Mouse (Mus musculus) small intestine, adult 2 months (tissue): ENCODE measurements around the gene H2-Eb2. TPM values are rescaled to one million over a fixed set of nuclear protein-coding genes. Genes with fewer than 3 reads are reported as not detected.
A peak's percentile ranks its signal among the peaks of the same experiment; 100 is the strongest.

Source experiments
- H3K27ac ChIP-seq: fragments of 200-500 bp; 2 replicates; pipeline ENCODE4 v1.5.1; 2012; ENCODE audit warnings: low read depth, low read length, control low read depth, inconsistent platforms; ENCODE audit not compliant: insufficient read depth
- H3K27me3 ChIP-seq: fragments of 200-500 bp; 2 replicates; pipeline ENCODE4 v1.6.1; 2012; ENCODE audit warnings: mild to moderate bottlenecking, moderate library complexity, low read length, inconsistent platforms; ENCODE audit not compliant: control insufficient read depth, insufficient read depth
- H3K36me3 ChIP-seq: fragments of 200-500 bp; 2 replicates; pipeline ENCODE4 v1.6.1; 2012; ENCODE audit warnings: mild to moderate bottlenecking, low read length, control low read depth, inconsistent platforms; ENCODE audit not compliant: control insufficient read depth, insufficient read depth
- H3K4me1 ChIP-seq: fragments of 200-500 bp; 2 replicates; pipeline ENCODE4 v1.6.1; 2012; ENCODE audit warnings: low read length, inconsistent platforms, mixed read lengths; ENCODE audit not compliant: control insufficient read depth, insufficient read depth, insufficient read length
- H3K4me3 ChIP-seq: fragments of 200-500 bp; 2 replicates; pipeline ENCODE4 v1.5.1; 2012; ENCODE audit warnings: low read depth, mild to moderate bottlenecking, control low read depth, inconsistent platforms, low read length, moderate library complexity
- CTCF ChIP-seq: fragments of 200-500 bp; IDR thresholded peaks from 2 replicates; pipeline ENCODE4 v1.5.1; 2012; ENCODE audit warnings: low read depth, mild to moderate bottlenecking, control low read depth, inconsistent platforms, low read length, moderate library complexity, mixed read lengths; ENCODE audit not compliant: insufficient replicate concordance, insufficient read length; ENCODE audit errors: extremely low read depth
- POLR2A ChIP-seq: fragments of 200-500 bp; IDR thresholded peaks from 2 replicates; pipeline ENCODE4 v1.6.1; 2012; ENCODE audit warnings: low read depth, mild to moderate bottlenecking, control low read depth, inconsistent platforms, low read length, moderate library complexity
- WGBS: fragments of 180-500 bp; shearing (Covaris S2); methylation state at CpG from one replicate; pipeline ENCODE4 v1.1.7; 2018; 5-methylcytosine and 5-hydroxymethylcytosine counted together
- polyA plus RNA-seq: library from polyadenylated mRNA; depleted of rRNA; stranded (reverse); fragments of >200 nt; gene quantifications from 2 replicates; pipeline ENCODE4 v1.2.3, GENCODE M21; 2012

Gene H2-Eb2
- polyA plus RNA-seq, 1 experiment = 1.2 TPM

DNA sequence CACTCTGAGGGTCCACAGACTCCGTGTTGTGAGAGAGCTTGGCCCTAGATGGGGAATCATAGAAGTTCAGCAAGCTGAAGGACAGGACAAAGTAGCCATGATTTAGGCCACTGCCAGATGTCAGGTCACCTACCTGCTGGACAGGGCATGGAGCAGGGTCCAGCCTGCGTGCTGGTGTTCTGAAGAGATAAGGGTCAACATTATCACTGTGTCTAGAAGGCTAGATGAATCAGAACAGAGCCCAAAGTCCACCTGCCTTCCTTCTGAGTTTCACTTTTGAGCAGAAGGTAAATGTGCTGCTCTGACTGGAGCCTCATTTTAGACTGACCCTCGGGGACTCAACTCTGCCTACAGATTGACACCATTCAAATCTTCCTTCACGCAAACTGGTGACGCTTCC, 29.1 kb downstream of the H2-Eb2 start, which contains the start of gene Btnl2:
TSS of gene Btnl2 (plus strand) at position 284 of the 400 bp plus-strand sequence.
- H3K27ac ChIP-seq = peak within 1 kb of the TSS; percentile 96

DNA sequence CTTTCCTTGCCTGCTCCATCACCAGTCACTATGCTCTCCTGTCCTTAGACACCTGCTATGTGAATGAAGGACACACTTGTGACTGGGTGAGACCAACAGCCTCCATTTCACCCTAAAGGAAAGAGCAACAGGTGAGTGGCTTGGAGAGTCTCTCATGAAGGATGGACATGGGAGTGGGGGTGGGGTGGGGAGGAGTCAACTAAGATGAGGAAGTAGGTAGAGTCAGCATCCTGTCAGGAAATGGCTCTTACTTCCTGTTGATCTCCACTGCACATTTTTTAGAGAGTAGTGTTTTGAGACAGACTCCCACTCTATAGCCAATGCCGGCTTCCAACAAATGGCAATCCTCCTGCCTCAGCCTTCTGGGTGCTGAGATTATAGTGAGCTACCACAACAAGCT, 29.5 kb downstream of the H2-Eb2 start:
- peak overlapping the region; percentile 96 for H3K27ac ChIP-seq
- TF ChIP-seq CTCF (no peak), POLR2A (no peak)

More for the DNA sequence above, 29.1 kb downstream of the H2-Eb2 start, which contains the start of gene Btnl2:
- peaks cover 9% of the 10 kb centered on the region; the same call in 1 of the 2 replicates for H3K4me1 ChIP-seq
- WGBS = 54% methylated on average over 5 of the region's 5 CpGs
- H3K27me3 ChIP-seq = peaks cover 3% of the 10 kb centered on the region; the same call in 1 of the 2 replicates
- no peak for TF ChIP-seq CTCF
- TF ChIP-seq POLR2A = no peak
- H3K4me3 ChIP-seq = peak within 1 kb of the TSS; percentile 37
- H3K36me3 ChIP-seq = peaks cover 6% of the 10 kb centered on the region; the same call in 1 of the 2 replicates

DNA sequence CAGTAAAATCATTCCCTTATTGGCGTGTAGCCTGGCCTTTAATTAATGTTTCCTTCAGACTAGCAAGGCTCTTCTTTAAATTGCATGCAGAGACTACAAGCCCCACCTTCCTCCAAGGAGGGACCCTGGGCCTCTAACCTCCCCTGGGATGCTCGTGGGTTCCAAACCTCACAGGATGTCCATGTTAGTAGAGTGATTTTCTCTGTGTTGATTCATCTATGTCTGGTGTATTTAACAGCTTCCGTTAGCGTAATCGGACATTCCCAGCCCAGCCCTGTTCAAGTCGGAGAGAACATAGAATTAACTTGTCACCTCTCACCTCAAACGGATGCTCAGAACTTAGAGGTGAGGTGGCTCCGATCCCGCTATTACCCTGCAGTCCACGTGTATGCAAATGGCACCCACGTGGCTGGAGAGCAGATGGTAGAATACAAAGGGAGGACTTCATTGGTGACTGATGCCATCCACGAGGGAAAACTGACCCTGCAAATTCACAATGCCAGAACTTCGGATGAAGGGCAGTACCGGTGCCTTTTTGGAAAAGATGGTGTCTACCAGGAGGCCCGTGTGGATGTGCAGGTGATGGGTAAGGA, 37.6 kb downstream of the H2-Eb2 start:
- no peak overlapping the region for H3K4me3 ChIP-seq
- H3K4me1 ChIP-seq = no peaks in the 10 kb centered on the region
- H3K36me3 ChIP-seq = peaks cover 15% of the 10 kb centered on the region
- no peaks in the 10 kb centered on the region for H3K27me3 ChIP-seq
- TF ChIP-seq CTCF (no peak), POLR2A (no peak)
- H3K27ac ChIP-seq = no peak overlapping the region
- 84% methylated on average over 15 of the region's 15 CpGs for WGBS

More for the DNA sequence above, 29.5 kb downstream of the H2-Eb2 start:
- peaks cover 8% of the 10 kb centered on the region; the same call in 1 of the 2 replicates for H3K36me3 ChIP-seq
- H3K4me1 ChIP-seq = peaks cover 9% of the 10 kb centered on the region; the same call in 1 of the 2 replicates
- peak overlapping the region; percentile 37 for H3K4me3 ChIP-seq
- 76% methylated on average over 1 of the region's 1 CpGs for WGBS
- H3K27me3 ChIP-seq = peaks cover 3% of the 10 kb centered on the region; the same call in 1 of the 2 replicates

DNA sequence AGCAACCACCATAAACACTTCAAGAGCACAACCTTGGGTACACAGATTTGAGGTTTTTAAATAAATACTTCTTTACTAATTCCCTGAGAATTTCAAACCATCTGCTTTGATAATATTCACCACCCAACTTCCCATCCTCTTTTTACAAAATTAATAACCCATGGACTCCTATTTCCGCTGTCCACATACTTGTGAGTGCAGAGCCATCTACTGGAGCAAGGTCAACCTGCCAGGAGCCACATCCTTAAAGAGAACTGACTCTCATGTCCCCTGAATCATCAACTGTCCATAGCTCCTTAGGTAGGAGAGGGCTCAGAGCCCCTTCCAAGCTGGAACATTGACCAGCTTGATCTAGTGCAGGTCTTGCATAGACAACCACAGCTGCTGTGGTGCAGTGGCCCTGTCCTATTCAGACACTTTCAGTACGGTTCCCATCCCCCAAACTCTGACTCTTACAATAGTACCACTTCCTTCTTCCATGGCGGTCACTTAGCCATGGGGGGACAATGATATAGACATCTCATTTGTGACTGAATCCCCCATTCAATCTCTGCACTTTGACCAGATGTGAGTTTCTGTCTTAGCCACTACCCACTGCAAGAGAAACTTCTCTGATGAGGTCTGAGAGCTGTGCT, 38.3 kb downstream of the H2-Eb2 start:
- 76% methylated on average over 3 of the region's 3 CpGs for WGBS
- peaks cover 13% of the 10 kb centered on the region for H3K36me3 ChIP-seq
- H3K27ac ChIP-seq = no peak overlapping the region
- no peaks in the 10 kb centered on the region for H3K27me3 ChIP-seq
- no peak overlapping the region for H3K4me3 ChIP-seq
- no peak for TF ChIP-seq POLR2A
- no peaks in the 10 kb centered on the region for H3K4me1 ChIP-seq

DNA sequence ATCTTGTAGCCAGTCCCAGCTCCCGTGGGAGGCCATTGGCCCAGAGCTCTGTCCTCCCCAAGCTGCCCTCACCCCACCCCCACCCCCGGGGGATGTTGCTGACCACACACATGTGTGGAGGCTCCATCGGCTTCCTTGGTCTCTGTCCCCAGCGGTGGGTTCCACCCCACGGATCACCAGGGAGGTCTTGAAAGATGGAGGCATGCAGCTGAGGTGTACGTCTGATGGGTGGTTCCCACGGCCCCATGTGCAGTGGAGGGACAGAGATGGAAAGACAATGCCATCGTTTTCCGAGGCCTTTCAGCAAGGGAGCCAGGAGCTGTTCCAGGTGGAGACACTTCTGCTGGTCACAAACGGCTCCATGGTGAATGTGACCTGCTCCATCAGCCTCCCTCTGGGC, 39.6 kb downstream of the H2-Eb2 start:
- TF ChIP-seq POLR2A = no peak
- TF ChIP-seq CTCF = no peak
- WGBS = 85% methylated on average over 10 of the region's 10 CpGs
- H3K36me3 ChIP-seq = peaks cover 9% of the 10 kb centered on the region

DNA sequence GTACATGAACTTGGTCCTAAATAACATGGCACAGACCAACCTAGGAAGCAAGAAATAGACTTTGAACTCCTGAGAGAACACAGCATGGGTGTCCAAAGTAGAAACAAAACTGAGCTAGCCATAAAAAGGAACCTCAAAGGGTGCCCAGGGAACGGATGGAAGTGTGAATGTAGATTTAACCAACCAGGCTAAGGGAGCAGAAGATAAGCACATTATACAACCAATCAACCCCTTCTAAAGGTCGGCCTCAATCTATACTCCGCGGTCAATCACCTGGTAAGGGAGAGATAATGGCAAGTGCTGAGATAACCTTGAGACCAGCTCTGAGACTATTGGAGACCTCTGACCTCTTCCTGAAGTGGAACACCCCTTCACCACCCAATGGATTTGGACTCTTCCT, 45.1 kb downstream of the H2-Eb2 start:
- H3K4me1 ChIP-seq = peaks cover 19% of the 10 kb centered on the region
- no peak for TF ChIP-seq CTCF
- no peak for TF ChIP-seq POLR2A
- peaks cover 2% of the 10 kb centered on the region; the same call in 1 of the 2 replicates for H3K36me3 ChIP-seq
- no peak overlapping the region for H3K4me3 ChIP-seq
- peak overlapping the region; percentile 99 for H3K27ac ChIP-seq
- 18% methylated on average over 4 of the region's 4 CpGs for WGBS
- no peaks in the 10 kb centered on the region for H3K27me3 ChIP-seq

More for the DNA sequence above, 39.6 kb downstream of the H2-Eb2 start:
- no peak overlapping the region for H3K4me3 ChIP-seq
- peaks cover 2% of the 10 kb centered on the region; the same call in 1 of the 2 replicates for H3K4me1 ChIP-seq
- H3K27me3 ChIP-seq = no peaks in the 10 kb centered on the region
- H3K27ac ChIP-seq = no peak overlapping the region

DNA sequence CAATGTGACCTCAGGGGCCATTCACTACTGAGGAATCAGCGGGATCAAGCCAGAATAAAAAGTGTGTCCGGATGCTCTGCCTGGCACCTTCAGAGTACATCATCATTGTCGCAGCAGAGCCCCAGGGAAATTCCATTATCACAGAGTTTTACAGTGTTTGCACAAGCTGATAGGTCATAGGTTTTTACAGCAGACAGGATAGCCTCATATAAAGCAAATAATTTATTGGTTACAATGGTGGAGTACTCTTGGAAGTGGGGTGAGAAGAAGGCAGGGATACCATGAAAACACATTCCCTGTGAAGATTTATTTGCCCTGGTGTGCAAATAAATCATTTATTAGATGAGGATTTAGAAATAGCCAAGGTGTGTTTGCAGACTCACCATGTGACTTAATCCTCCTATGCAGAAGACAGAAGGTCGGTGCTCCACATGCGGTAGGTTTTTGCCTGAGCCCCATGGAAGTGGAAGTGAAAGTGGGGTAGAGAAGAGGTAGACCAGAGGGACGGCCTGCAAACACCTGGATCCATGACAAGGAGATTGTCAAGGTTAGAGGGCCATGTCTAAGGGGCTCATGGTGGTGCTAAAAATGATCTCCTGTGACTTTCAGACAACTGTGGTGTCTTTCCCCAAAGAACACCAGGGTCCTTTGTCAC, 47.7 kb downstream of the H2-Eb2 start:
- peaks cover 21% of the 10 kb centered on the region for H3K4me1 ChIP-seq
- H3K36me3 ChIP-seq = no peaks in the 10 kb centered on the region; the same call in 1 of the 2 replicates
- WGBS = 29% methylated on average over 6 of the region's 6 CpGs
- no peaks in the 10 kb centered on the region for H3K27me3 ChIP-seq
- H3K27ac ChIP-seq = peak overlapping the region; percentile 81
- TF ChIP-seq POLR2A = no peak
- no peak for TF ChIP-seq CTCF
- H3K4me3 ChIP-seq = no peak overlapping the region
